Mouse (Mus musculus) myocyte (in vitro differentiated cells): ENCODE measurements around the gene Egfl7. TPM values are rescaled to one million over a fixed set of nuclear protein-coding genes. Genes with fewer than 3 reads are reported as not detected.

Source experiments
- H3K27me3 ChIP-seq: one replicate; pipeline ENCODE4 v1.6.1; 2011; ENCODE audit not compliant: control insufficient read depth, insufficient read depth, insufficient read length
- H3K36me3 ChIP-seq: one replicate; pipeline ENCODE4 v1.6.1; 2011; ENCODE audit not compliant: control insufficient read depth, insufficient read depth
- H3K4me2 ChIP-seq: one replicate; pipeline ENCODE4 v1.6.1; 2011; ENCODE audit warnings: low read depth, control low read depth
- H3K4me3 ChIP-seq: one replicate; pipeline ENCODE4 v1.5.1; 2011; ENCODE audit warnings: mild to moderate bottlenecking, control low read depth, moderate library complexity
- H3K79me2 ChIP-seq: one replicate; pipeline ENCODE4 v1.6.1; 2011; ENCODE audit not compliant: control insufficient read depth, insufficient read depth
- H3ac ChIP-seq: one replicate; pipeline ENCODE4 v1.6.1; 2011; ENCODE audit not compliant: control insufficient read depth, insufficient read length
- CEBPB ChIP-seq: IDR thresholded peaks from 2 replicates; pipeline ENCODE4 v1.6.1; 2011; ENCODE audit warnings: mild to moderate bottlenecking, moderate library complexity; ENCODE audit not compliant: poor library complexity, insufficient read depth, severe bottlenecking
- E2F4 ChIP-seq: IDR thresholded peaks from one replicate; pipeline ENCODE4 v1.6.1; 2011; ENCODE audit warnings: mild to moderate bottlenecking, control low read depth, moderate library complexity; ENCODE audit not compliant: insufficient read depth
- MAX ChIP-seq: IDR thresholded peaks from one replicate; pipeline ENCODE4 v1.6.1; 2011; ENCODE audit warnings: low read depth, mild to moderate bottlenecking, control low read depth
- MYOD1 ChIP-seq, 3 experiments: IDR thresholded peaks; one replicate each; pipeline ENCODE4 v1.6.1; 2011; ENCODE audit warnings: control low read depth in 2 of 3, low read depth in 2 of 3, mild to moderate bottlenecking in 2 of 3, moderate library complexity in 1 of 3; ENCODE audit not compliant: insufficient read length in 2 of 3, control insufficient read depth in 1 of 3
- MYOG ChIP-seq, 3 experiments: IDR thresholded peaks; one replicate each; pipeline ENCODE4 v1.6.1; 2011; ENCODE audit warnings: control low read depth in 2 of 3, low read depth in 2 of 3, mild to moderate bottlenecking in 2 of 3; ENCODE audit not compliant: insufficient read length in 2 of 3, control insufficient read depth in 1 of 3, insufficient read depth in 1 of 3
- POLR2A ChIP-seq: IDR thresholded peaks from one replicate; pipeline ENCODE4 v1.6.1; 2011; ENCODE audit warnings: low read depth, mild to moderate bottlenecking, control low read depth, moderate library complexity; ENCODE audit not compliant: insufficient read length
- POLR2AphosphoS2 ChIP-seq: IDR thresholded peaks from one replicate; pipeline ENCODE4 v1.6.1; 2011; ENCODE audit warnings: low read depth, control low read depth; ENCODE audit not compliant: insufficient read length
- REST ChIP-seq: IDR thresholded peaks from one replicate; pipeline ENCODE4 v1.6.1; 2011; ENCODE audit warnings: mild to moderate bottlenecking, control low read depth, moderate library complexity; ENCODE audit not compliant: insufficient read depth, insufficient read length
- SRF ChIP-seq: IDR thresholded peaks from one replicate; pipeline ENCODE4 v1.6.1; 2011; ENCODE audit warnings: low read depth; ENCODE audit not compliant: control insufficient read depth, insufficient read length
- TCF12 ChIP-seq: IDR thresholded peaks from one replicate; pipeline ENCODE4 v1.6.1; 2011; ENCODE audit warnings: mild to moderate bottlenecking, control low read depth; ENCODE audit not compliant: poor library complexity, insufficient read depth, severe bottlenecking
- TCF3 ChIP-seq: IDR thresholded peaks from one replicate; pipeline ENCODE4 v1.6.1; 2011; ENCODE audit warnings: low read depth, control low read depth; ENCODE audit not compliant: insufficient read length
- USF1 ChIP-seq: IDR thresholded peaks from one replicate; pipeline ENCODE4 v1.6.1; 2011; ENCODE audit warnings: low read depth, mild to moderate bottlenecking, control low read depth, moderate library complexity
- polyA plus RNA-seq: library from polyadenylated mRNA; unstranded; fragments of >200 nt; fragmentation: generic; extraction: Trizol; gene quantifications from one replicate; pipeline ENCODE4 v1.2.1, GENCODE M21; 2012; ENCODE audit warnings: missing spikeins

Egfl7 gene
- polyA plus RNA-seq = 2.7 TPM

DNA sequence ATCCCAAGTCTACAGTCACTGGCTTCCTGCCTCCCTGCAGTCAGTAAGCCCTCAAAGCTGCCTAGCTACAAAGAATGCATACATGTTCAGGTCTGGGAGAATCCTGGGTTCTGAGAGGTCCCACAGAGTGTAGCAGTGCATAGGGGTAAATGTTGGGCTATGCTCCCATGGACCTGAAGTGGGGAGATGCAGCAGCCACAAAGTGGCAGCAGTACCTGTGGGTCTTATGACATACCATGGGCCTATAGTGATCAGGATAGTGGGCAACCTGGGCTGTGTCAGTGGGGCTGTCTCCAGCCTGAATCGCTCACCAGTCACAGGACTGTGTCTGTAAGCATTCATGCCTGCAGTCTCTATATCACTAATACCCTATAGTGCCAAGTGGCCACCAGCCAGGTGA lies at the start of gene Egfl7:
Gene Egfl7 (plus strand): TSS at position 301 of the 400 bp plus-strand sequence.
- Histone ChIP-seq H3K27me3 (peaks cover 13% of the 10 kb centered on the region), H3ac (no peak within 1 kb of the TSS), H3K79me2 (no peaks in the 10 kb centered on the region), H3K4me3 (no peak within 1 kb of the TSS), H3K4me2 (no peak within 1 kb of the TSS), H3K36me3 (no peaks in the 10 kb centered on the region)
- TF ChIP-seq E2F4 = no peak
- no peak for TF ChIP-seq TCF12
- no peak for TF ChIP-seq MYOG (IDR thresholded peaks at IDR 0.05; ENCODE audit: control insufficient read depth in 1 of 3, insufficient read depth in 1 of 3, insufficient read length in 2 of 3, low read depth in 2 of 3)
- no peak for TF ChIP-seq MAX
- no peak for TF ChIP-seq SRF
- no peak for TF ChIP-seq MYOD1 (IDR thresholded peaks at IDR 0.05; ENCODE audit: control insufficient read depth in 1 of 3, insufficient read length in 2 of 3, low read depth in 2 of 3)
- TF ChIP-seq CEBPB = no peak
- no peak for TF ChIP-seq REST
- no peak for TF ChIP-seq USF1
- no peak for TF ChIP-seq POLR2A
- TF ChIP-seq TCF3 = no peak
- no peak for TF ChIP-seq POLR2AphosphoS2

DNA sequence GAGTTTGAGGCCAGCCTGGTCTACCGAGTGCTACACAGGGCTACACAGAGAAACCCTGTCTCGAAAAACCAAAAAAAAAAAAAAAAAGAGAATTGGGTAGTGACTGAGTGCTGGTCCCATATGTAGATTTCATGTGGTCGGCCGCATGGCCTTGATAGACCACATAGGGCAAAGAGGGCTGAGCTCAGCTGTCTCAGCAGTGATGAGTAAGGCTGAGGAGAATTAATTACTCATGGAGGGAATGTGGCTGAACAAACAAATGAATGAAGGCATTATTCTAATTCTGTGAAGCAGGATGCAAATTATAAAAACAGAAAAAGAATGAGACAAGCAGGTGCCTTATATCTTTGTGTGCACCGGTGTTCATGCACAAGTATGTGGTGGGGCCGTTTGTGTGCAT lies 48.0 kb upstream of the Egfl7 start:
- H3K4me2 ChIP-seq = peak overlapping the region; percentile 39
- no peak overlapping the region for H3K4me3 ChIP-seq
- TF ChIP-seq TCF12 (peak; percentile 87), TCF3 (peak; percentile 55), SRF (no peak), USF1 (no peak), MAX (peak; percentile 48), POLR2A (no peak), MYOG (IDR thresholded peaks at IDR 0.05; ENCODE audit: control insufficient read depth in 1 of 3, insufficient read depth in 1 of 3, insufficient read length in 2 of 3, low read depth in 2 of 3) (peak; percentile 12 to 86 (median 85)), MYOD1 (IDR thresholded peaks at IDR 0.05; ENCODE audit: control insufficient read depth in 1 of 3, insufficient read length in 2 of 3, low read depth in 2 of 3) (peak; percentile 63 to 87 (median 86)), CEBPB (no peak)
- H3K79me2 ChIP-seq = no peaks in the 10 kb centered on the region
- H3K36me3 ChIP-seq = no peaks in the 10 kb centered on the region
- H3K27me3 ChIP-seq = no peaks in the 10 kb centered on the region
- H3ac ChIP-seq = no peak overlapping the region

DNA sequence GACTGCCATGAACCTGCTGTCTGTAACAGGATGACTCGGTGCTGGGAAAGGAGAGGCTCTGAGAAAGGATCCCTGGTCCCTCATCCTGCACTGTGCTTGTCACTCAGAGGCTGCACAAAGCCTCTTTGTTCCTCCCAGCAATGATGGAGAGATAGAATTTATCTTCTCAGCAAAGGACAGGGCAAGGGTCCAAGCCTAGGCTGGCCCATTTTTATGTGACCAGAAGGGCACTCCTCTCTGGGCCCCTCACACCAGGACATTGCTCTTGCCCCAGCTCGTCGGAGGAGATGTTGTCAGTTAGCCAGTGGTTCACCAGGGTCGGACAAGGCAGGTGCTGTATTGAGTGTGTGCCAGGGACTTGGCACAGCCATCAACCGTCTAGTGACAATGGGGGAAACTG lies 46.6 kb upstream of the Egfl7 start:
- Histone ChIP-seq H3K27me3 (no peaks in the 10 kb centered on the region), H3ac (no peak overlapping the region), H3K4me3 (no peak overlapping the region), H3K79me2 (no peaks in the 10 kb centered on the region), H3K36me3 (no peaks in the 10 kb centered on the region), H3K4me2 (peak overlapping the region; percentile 15)
- TF ChIP-seq REST (no peak), MYOD1 (IDR thresholded peaks at IDR 0.05; ENCODE audit: control insufficient read depth in 1 of 3, insufficient read length in 2 of 3, low read depth in 2 of 3) (peak in 1 of 3 experiments; percentile 61), MYOG (IDR thresholded peaks at IDR 0.05; ENCODE audit: control insufficient read depth in 1 of 3, insufficient read depth in 1 of 3, insufficient read length in 2 of 3, low read depth in 2 of 3) (peak in 1 of 3 experiments; percentile 36), CEBPB (no peak)

DNA sequence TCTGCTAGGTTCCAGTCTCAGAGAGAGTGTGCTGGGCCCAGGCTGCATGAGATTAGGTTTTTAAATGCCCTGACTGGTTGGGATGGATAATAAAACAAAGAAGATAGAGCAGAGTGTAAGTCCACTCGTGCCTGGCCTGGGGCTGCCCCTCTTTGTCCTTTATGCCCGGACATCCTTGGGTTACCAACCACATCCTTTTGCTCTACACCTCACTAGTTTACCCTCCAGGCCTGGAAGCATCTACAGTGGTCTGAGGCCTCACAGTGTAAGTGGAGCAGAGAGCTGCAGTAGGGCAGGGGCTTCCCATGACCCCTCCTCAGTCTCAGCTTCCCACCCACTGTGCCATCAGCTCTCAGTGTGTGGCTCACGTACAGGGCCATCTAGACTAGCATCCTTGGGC lies 45.7 kb upstream of the Egfl7 start:
- no peaks in the 10 kb centered on the region for H3K27me3 ChIP-seq
- H3K4me3 ChIP-seq = no peak overlapping the region
- peak overlapping the region; percentile 37 for H3K4me2 ChIP-seq
- H3K79me2 ChIP-seq = no peaks in the 10 kb centered on the region
- H3ac ChIP-seq = no peak overlapping the region
- no peaks in the 10 kb centered on the region for H3K36me3 ChIP-seq
- no peak for TF ChIP-seq POLR2A
- no peak for TF ChIP-seq CEBPB

DNA sequence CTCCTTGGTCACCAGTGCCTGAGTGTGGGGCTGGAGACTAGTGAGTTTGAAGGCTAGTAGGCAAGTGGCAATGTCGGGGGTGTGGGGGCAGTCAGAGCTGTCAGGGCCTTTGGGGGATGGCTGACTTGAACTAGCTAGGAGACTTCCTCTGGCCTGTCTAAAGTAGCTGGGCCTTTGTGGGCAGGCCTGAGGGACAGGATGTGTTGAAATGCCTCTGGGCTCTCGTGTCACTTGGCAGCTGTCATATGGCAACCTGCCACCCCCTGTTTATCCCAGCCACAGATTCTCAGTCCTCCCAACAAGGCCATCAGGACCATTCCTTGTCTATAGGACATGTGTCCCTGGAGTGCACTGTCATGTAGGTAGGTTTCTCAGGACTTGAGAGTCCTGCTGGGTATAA lies 45.2 kb upstream of the Egfl7 start:
- H3K79me2 ChIP-seq = no peaks in the 10 kb centered on the region
- no peak overlapping the region for H3K4me3 ChIP-seq
- H3K27me3 ChIP-seq = no peaks in the 10 kb centered on the region
- no peak overlapping the region for H3ac ChIP-seq
- H3K4me2 ChIP-seq = peak overlapping the region; percentile 37
- H3K36me3 ChIP-seq = no peaks in the 10 kb centered on the region
- peak; percentile 53 for TF ChIP-seq TCF12
- no peak for TF ChIP-seq POLR2A
- TF ChIP-seq MYOG (IDR thresholded peaks at IDR 0.05; ENCODE audit: control insufficient read depth in 1 of 3, insufficient read depth in 1 of 3, insufficient read length in 2 of 3, low read depth in 2 of 3) = peak; percentile 47 to 95 (median 81)
- TF ChIP-seq MYOD1 (IDR thresholded peaks at IDR 0.05; ENCODE audit: control insufficient read depth in 1 of 3, insufficient read length in 2 of 3, low read depth in 2 of 3) = peak in 2 of 3 experiments; percentile 72 to 92
- peak; percentile 56 for TF ChIP-seq TCF3
- TF ChIP-seq CEBPB = peak; percentile 69
- no peak for TF ChIP-seq USF1
